Mouse (Mus musculus): ENCODE data around the gene Arl14ep.

Gene Arl14ep

DNA sequence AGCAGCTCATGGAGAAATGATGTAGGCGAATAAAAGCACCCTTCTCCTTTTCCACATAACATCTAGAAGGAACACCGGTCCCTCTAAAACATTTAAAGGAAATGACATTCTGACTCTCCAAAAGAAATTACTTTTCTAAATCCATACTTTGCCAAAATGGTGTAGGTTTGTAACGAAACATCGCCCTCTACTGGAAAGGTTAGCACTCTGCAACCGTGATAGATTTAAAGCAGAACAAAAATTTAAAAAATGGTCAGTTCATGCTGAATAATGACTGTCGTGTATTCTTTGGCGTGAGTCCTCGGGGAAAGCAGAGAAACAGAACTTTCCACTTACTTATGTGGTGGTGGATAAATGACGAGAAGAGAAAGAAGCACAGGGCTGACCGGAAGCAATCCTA lies 18.6 kb downstream of the Arl14ep start:
- no peak for DNase-seq (ENCODE audit: low spot score in 2 of 2)

DNA sequence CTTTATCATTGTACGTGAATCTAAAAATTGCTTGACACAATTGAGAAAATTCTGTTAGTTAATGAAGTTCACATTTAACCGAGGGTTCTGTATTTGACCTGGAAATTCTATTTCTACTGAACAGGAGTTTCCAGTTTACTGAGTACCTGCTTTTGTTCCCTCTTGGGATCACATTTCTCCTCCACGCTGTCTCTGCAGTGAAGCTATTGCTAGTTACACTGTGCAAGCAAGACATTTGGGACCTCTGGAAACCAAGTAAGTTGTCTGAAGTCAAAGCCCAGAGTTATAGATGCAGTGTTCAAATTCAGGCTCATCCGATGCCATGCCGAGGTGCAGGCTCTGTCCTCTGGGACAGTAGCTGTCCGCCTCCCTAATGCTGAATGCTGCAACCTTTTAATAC lies 19.2 kb downstream of the Arl14ep start:
- no peak for DNase-seq (ENCODE audit: low spot score in 2 of 2)

DNA sequence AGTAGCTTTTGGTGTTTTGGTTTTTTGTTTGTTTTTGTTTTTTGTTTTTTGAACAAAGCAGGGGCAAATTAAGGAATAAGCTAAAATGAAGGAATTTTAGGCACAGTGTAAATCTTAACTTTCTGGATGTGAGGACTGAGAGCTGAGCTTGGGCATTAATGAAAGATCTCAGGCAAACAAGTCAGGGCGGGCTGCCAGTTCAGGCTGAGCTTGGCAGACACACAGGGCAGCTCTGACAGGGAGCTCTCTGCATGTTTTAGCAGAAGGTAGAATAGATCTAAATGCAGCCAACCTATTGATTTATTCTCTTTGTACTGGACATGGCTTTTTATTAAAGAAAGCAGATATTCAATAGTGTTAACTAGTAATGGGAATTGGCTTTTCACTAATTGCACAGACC lies 31.8 kb downstream of the Arl14ep start:
- DNase-seq (ENCODE audit: low spot score in 2 of 2), result no peak

DNA sequence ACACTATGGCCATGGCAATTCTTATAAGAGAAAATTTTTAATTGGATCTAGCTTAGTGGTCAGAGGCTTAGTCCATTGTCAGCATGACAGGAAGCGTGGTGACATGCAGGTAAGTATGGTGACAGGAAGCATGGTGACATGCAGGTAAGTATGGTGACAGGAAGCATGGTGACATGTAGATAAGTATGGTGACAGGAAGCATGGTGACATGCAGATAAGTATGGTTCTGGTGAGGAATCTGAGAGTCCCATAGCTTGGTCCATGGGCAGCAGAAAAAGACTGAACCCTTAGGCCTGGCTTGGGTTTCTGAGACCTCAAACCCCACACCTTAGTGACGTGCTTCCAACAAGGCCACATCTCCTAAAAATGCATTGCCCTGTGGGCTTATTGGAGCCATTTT lies 38.5 kb downstream of the Arl14ep start:
- DNase-seq (ENCODE audit: low spot score in 2 of 2), result no peak

DNA sequence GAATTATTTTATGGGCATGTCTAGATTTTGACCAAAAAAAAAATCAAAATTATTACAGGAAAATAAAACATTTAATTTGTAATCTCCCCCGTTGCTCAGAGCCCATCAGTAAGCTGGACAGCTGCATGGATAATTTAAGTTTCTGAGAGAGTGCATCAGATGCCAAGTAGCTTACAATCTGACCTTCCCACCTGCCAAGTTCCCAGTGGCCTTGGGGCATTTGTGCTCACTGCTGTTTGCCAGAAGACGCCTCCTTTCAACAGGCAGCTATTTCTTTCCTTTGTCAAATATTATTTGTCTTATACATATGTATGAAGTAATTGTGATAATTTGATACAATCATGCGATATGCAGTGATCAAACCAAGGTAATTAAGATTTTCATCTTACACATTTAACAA lies 44.3 kb downstream of the Arl14ep start:
- no peak for DNase-seq (ENCODE audit: low spot score in 2 of 2)
